Mouse (Mus musculus): ENCODE data around the gene Nxpe3.

Nxpe3 gene

GRCm38 (mm10) chr16:55894893-55895650 lies at the start of gene Nxpe3:
TSS of gene Nxpe3 (minus strand) at chr16:55895285.
- DNase-seq: peak; percentile 93

GRCm38 (mm10) chr16:55940781-55941180 lies 45.7 kb upstream of the Nxpe3 start:
- no peak for DNase-seq

GRCm38 (mm10) chr16:55939703-55940102 lies 44.6 kb upstream of the Nxpe3 start:
- no peak for DNase-seq

- no peak for DNase-seq
Observed at GRCm38 (mm10) chr16:55938761-55939160, 43.7 kb upstream of the Nxpe3 start.

- peak; percentile 93 for DNase-seq
Observed at GRCm38 (mm10) chr16:55934453-55935037, 39.5 kb upstream of the Nxpe3 start, which contains the start of gene Cep97. TSS of gene Cep97 (minus strand) at chr16:55934855.

GRCm38 (mm10) chr16:55933681-55934343 lies 38.7 kb upstream of the Nxpe3 start:
- DNase-seq: peak; percentile 45

- no peak for DNase-seq
Observed at GRCm38 (mm10) chr16:55924010-55924409, 28.9 kb upstream of the Nxpe3 start.

- DNase-seq: no peak
Observed at GRCm38 (mm10) chr16:55922079-55922478, 27.0 kb upstream of the Nxpe3 start.

- DNase-seq: no peak
Observed at GRCm38 (mm10) chr16:55914716-55915115, 19.6 kb upstream of the Nxpe3 start.

- no peak for DNase-seq
Observed at GRCm38 (mm10) chr16:55910208-55910793, 15.2 kb upstream of the Nxpe3 start.

GRCm38 (mm10) chr16:55906928-55907679 lies 12.0 kb upstream of the Nxpe3 start:
- no peak for DNase-seq

GRCm38 (mm10) chr16:55905370-55905769 lies 10.3 kb upstream of the Nxpe3 start:
- DNase-seq: no peak

GRCm38 (mm10) chr16:55901839-55902756 lies 7.0 kb upstream of the Nxpe3 start:
- DNase-seq: no peak

- peak; percentile 24 for DNase-seq
Observed at GRCm38 (mm10) chr16:55898385-55899002, 3.4 kb upstream of the Nxpe3 start.

GRCm38 (mm10) chr16:55895651-55896095 lies 588 bp upstream of the Nxpe3 start:
- DNase-seq: peak; percentile 38

- DNase-seq: peak; percentile 31
Observed at GRCm38 (mm10) chr16:55894536-55894892, 571 bp downstream of the Nxpe3 start.

- DNase-seq: no peak
Observed at GRCm38 (mm10) chr16:55893410-55894107, 1.5 kb downstream of the Nxpe3 start.

- no peak for DNase-seq
Observed at GRCm38 (mm10) chr16:55892484-55892883, 2.6 kb downstream of the Nxpe3 start.

- no peak for DNase-seq
Observed at GRCm38 (mm10) chr16:55891346-55891745, 3.7 kb downstream of the Nxpe3 start.

GRCm38 (mm10) chr16:55890346-55891136 lies 4.5 kb downstream of the Nxpe3 start:
- DNase-seq: no peak
